Mouse (Mus musculus) kidney, postnatal 10 days (tissue): ENCODE results near the gene Bcl2a1b.
"Not testable (repeated sequence)": the region's sequence is repeated elsewhere in the genome, so short reads cannot be mapped to it uniquely, and the experiment has no call there.

Experiments used
- DNase-seq: peaks from one replicate; pipeline ENCODE4 v3.0.0; 2021; ENCODE audit warnings: mixed read lengths

Gene Bcl2a1b

GRCm38 (mm10) chr9:89198969-89199416 lies at the start of gene Bcl2a1b, which contains the start of gene Gm29094:
Bcl2a1b (plus strand) TSS chr9:89199209.
Gm29094 (plus strand) TSS chr9:89199379.
- DNase-seq, result not testable (repeated sequence)

- DNase-seq, result not testable (repeated sequence)
These were observed 26.5 kb upstream of the Bcl2a1b start for GRCm38 (mm10) chr9:89172539-89172938.

- DNase-seq, result peak; percentile 83
These were observed 20.2 kb upstream of the Bcl2a1b start for GRCm38 (mm10) chr9:89178833-89179232.

- not testable (repeated sequence) for DNase-seq
These were observed 19.5 kb upstream of the Bcl2a1b start for GRCm38 (mm10) chr9:89179469-89179868.

GRCm38 (mm10) chr9:89187006-89187405 lies 12.0 kb upstream of the Bcl2a1b start:
- DNase-seq, result not testable (repeated sequence)

- not testable (repeated sequence) for DNase-seq
These were observed 3.5 kb upstream of the Bcl2a1b start for GRCm38 (mm10) chr9:89195483-89195882.

- DNase-seq, result not testable (repeated sequence)
These were observed 1.5 kb upstream of the Bcl2a1b start for GRCm38 (mm10) chr9:89197509-89197908.

- not testable (repeated sequence) for DNase-seq
These were observed 660 bp upstream of the Bcl2a1b start for GRCm38 (mm10) chr9:89198349-89198748.

GRCm38 (mm10) chr9:89202256-89202655 lies 3.2 kb downstream of the Bcl2a1b start:
- DNase-seq, result not testable (repeated sequence)

- not testable (repeated sequence) for DNase-seq
These were observed 9.9 kb downstream of the Bcl2a1b start for GRCm38 (mm10) chr9:89208939-89209338.

- not testable (repeated sequence) for DNase-seq
These were observed 11.5 kb downstream of the Bcl2a1b start, which contains the start of gene Mthfs for GRCm38 (mm10) chr9:89210353-89211064. Mthfs (plus strand) TSS chr9:89210676.

- DNase-seq, result peak; percentile 88
These were observed 12.3 kb downstream of the Bcl2a1b start for GRCm38 (mm10) chr9:89211065-89211858.

GRCm38 (mm10) chr9:89212428-89212827 lies 13.4 kb downstream of the Bcl2a1b start:
- peak; percentile 39 for DNase-seq

- not testable (repeated sequence) for DNase-seq
These were observed 19.2 kb downstream of the Bcl2a1b start for GRCm38 (mm10) chr9:89218174-89218573.

GRCm38 (mm10) chr9:89219668-89220067 lies 20.7 kb downstream of the Bcl2a1b start:
- not testable (repeated sequence) for DNase-seq

- DNase-seq, result not testable (repeated sequence)
These were observed 21.8 kb downstream of the Bcl2a1b start for GRCm38 (mm10) chr9:89220704-89221287.

GRCm38 (mm10) chr9:89226071-89226470 lies 27.1 kb downstream of the Bcl2a1b start:
- DNase-seq, result peak; percentile 21

- no peak for DNase-seq
These were observed 29.1 kb downstream of the Bcl2a1b start for GRCm38 (mm10) chr9:89228122-89228521.

- DNase-seq, result peak; percentile 72
These were observed 32.0 kb downstream of the Bcl2a1b start for GRCm38 (mm10) chr9:89230897-89231497.

- DNase-seq, result not testable (repeated sequence)
These were observed 38.1 kb downstream of the Bcl2a1b start for GRCm38 (mm10) chr9:89237131-89237530.

GRCm38 (mm10) chr9:89238976-89239505 lies 40.0 kb downstream of the Bcl2a1b start:
- DNase-seq, result not testable (repeated sequence)

- not testable (repeated sequence) for DNase-seq
These were observed 41.6 kb downstream of the Bcl2a1b start for GRCm38 (mm10) chr9:89240516-89241019.
